26 mouse cellular contexts compared by ENCODE assay signal in genomic region chr9:97226074-97226473, GRCm38 (mm10).
DNase-seq lines count a peak whose midpoint lies in the region; ATAC-seq and TF ChIP-seq lines count a peak whose summit lies in the region.
"Had no signal": no experiment of that assay in that cellular context is flagged by ENCODE, and none has a peak within 500 bp of the region (broad histone marks: within the 10 kb centered on the region; RNA-seq: fewer than 3 reads in every experiment).

No protein-coding gene starts in this region.

- no peaks in the 10 kb centered on the region for H3K9me3 ChIP-seq in lung, postnatal 0 days (ENCODE audit: low read length)
- H3K9me3 ChIP-seq: embryonic facial prominence, embryonic 10.5 days; embryonic facial prominence, embryonic 13.5 days; forebrain, embryonic 12.5 days; forebrain, embryonic 15.5 days; heart, embryonic 12.5 days; heart, embryonic 15.5 days had no signal

- H3K4me2 ChIP-seq in lung, postnatal 0 days (replicated peaks; ENCODE audit: low read depth, low read length) = no peak overlapping the region
- H3K4me2 ChIP-seq: embryonic facial prominence, embryonic 13.5 days; forebrain, embryonic 12.5 days; forebrain, embryonic 15.5 days; heart, embryonic 12.5 days; heart, embryonic 15.5 days; hindbrain, embryonic 14.5 days had no signal

- no peaks in the 10 kb centered on the region for H3K36me3 ChIP-seq in lung, postnatal 0 days (ENCODE audit: insufficient read depth, low read length)
- no peaks in the 10 kb centered on the region for H3K36me3 ChIP-seq in kidney, adult 2 months (ENCODE audit: control insufficient read depth, insufficient read depth, low read length)
- H3K36me3 ChIP-seq: embryonic facial prominence, embryonic 10.5 days; embryonic facial prominence, embryonic 13.5 days; forebrain, embryonic 12.5 days; forebrain, embryonic 15.5 days; heart, embryonic 12.5 days; heart, embryonic 15.5 days had no signal

- TF ChIP-seq POLR2A in lung, adult 2 months (IDR thresholded peaks at IDR 0.05; ENCODE audit: borderline replicate concordance, extremely low read depth, low read depth, low read length) = no peak
- no peak for TF ChIP-seq POLR2A in kidney, adult 2 months (IDR thresholded peaks at IDR 0.05; ENCODE audit: low read depth, low read length)

- TF ChIP-seq CTCF in lung, adult 2 months (IDR thresholded peaks at IDR 0.05; ENCODE audit: insufficient read depth, low read length) = no peak
- no peak for TF ChIP-seq CTCF in lung, postnatal 0 days (IDR thresholded peaks at IDR 0.05)
- TF ChIP-seq CTCF in kidney, adult 2 months (conservative IDR thresholded peaks at IDR 0.05; ENCODE audit: insufficient read depth, insufficient read length, low read depth, low read length) = no peak

- WGBS in lung, adult 2 months = 68% methylated on average over 5 of the region's 5 CpGs
- WGBS in lung, postnatal 0 days = 47% methylated on average over 5 of the region's 5 CpGs
- WGBS in kidney, adult 2 months = 76% methylated on average over 5 of the region's 5 CpGs

- no peak overlapping the region for H3K4me3 ChIP-seq in lung, adult 2 months (replicated peaks; ENCODE audit: extremely low read depth, low read depth, low read length)
- H3K4me3 ChIP-seq in lung, postnatal 0 days (ENCODE audit: low read depth, low read length) = no peak overlapping the region
- no peak overlapping the region for H3K4me3 ChIP-seq in kidney, adult 2 months (ENCODE audit: insufficient read depth, low read depth, low read length)
- H3K4me3 ChIP-seq: embryonic facial prominence, embryonic 10.5 days; embryonic facial prominence, embryonic 13.5 days; erythroblast, embryonic 14.5 days; forebrain, embryonic 12.5 days; forebrain, embryonic 15.5 days; heart, embryonic 12.5 days; heart, embryonic 15.5 days had no signal

- H3K27me3 ChIP-seq in lung, postnatal 0 days (replicated peaks; ENCODE audit: insufficient read depth, low read length) = no peaks in the 10 kb centered on the region
- H3K27me3 ChIP-seq in kidney, adult 2 months (replicated peaks; ENCODE audit: control insufficient read depth, insufficient read depth, low read length) = no peaks in the 10 kb centered on the region
- H3K27me3 ChIP-seq: embryonic facial prominence, embryonic 13.5 days; forebrain, embryonic 12.5 days; forebrain, embryonic 15.5 days; heart, embryonic 12.5 days had no signal

- H3K4me1 ChIP-seq in lung, adult 2 months (ENCODE audit: control insufficient read depth, insufficient read depth, low read length) = no peaks in the 10 kb centered on the region
- H3K4me1 ChIP-seq in lung, postnatal 0 days (ENCODE audit: insufficient read depth, low read depth, low read length) = no peaks in the 10 kb centered on the region
- H3K4me1 ChIP-seq in kidney, adult 2 months (ENCODE audit: control insufficient read depth, insufficient read depth, low read length) = no peaks in the 10 kb centered on the region
- H3K4me1 ChIP-seq: heart, embryonic 12.5 days; heart, embryonic 15.5 days had no signal

- H3K27ac ChIP-seq in lung, postnatal 0 days (ENCODE audit: low read length) = no peak overlapping the region
- no peak overlapping the region for H3K27ac ChIP-seq in kidney, adult 2 months (ENCODE audit: insufficient read depth, low read depth, low read length)
- H3K27ac ChIP-seq: embryonic facial prominence, embryonic 10.5 days; embryonic facial prominence, embryonic 13.5 days; forebrain, embryonic 12.5 days; forebrain, embryonic 15.5 days; heart, embryonic 15.5 days; hindbrain, embryonic 14.5 days had no signal

- ATAC-seq in lung, postnatal 0 days = peak; percentile 96
- ATAC-seq: activated CD4-positive, CD25-positive, alpha-beta regulatory T cell, adult 4 months; forebrain, embryonic 15.5 days had no signal

- peak; percentile 4 for DNase-seq in lung, adult 2 months
- peak; percentile 92 for DNase-seq in lung, postnatal 0 days (ENCODE audit: low spot score)
- peak; percentile 51 for DNase-seq in lung, postnatal 25 days (ENCODE audit: low spot score)
- DNase-seq in left cerebral cortex, adult 9 months (ENCODE audit: low spot score in 2 of 2) = no peak
- no peak for DNase-seq in kidney, adult 2 months
- DNase-seq in urinary bladder, postnatal 4 days (ENCODE audit: low spot score in 2 of 2) = no peak
- DNase-seq: adrenal gland, adult 8-10 months; adrenal gland, postnatal 25 days; cerebellum, adult 11-12 months; cerebellum, adult 8-10 months; cerebellum, postnatal 10 days; cerebellum, postnatal 36 days; embryo, embryonic 11 days; gastrocnemius, postnatal 25 days; heart, adult 18-20 months; heart, postnatal 10 days; heart, postnatal 4 days had no signal

- no peak overlapping the region for H3K9ac ChIP-seq in lung, postnatal 0 days (replicated peaks; ENCODE audit: low read depth)
- H3K9ac ChIP-seq: embryonic facial prominence, embryonic 13.5 days; forebrain, embryonic 12.5 days; forebrain, embryonic 15.5 days; heart, embryonic 12.5 days; heart, embryonic 15.5 days; hindbrain, embryonic 14.5 days had no signal

- peak; percentile 80 for TF ChIP-seq EP300 in lung, postnatal 0 days (IDR thresholded peaks at IDR 0.05)

Comparison
In these comparisons a context has a peak if more than half of its experiments do, and no peak if none do; other contexts are left out.
1. DNase-seq: peak in lung, adult 2 months (single experiment), lung, postnatal 0 days (single experiment) and lung, postnatal 25 days (single experiment); none in left cerebral cortex, adult 9 months (0 of 2), kidney, adult 2 months (single experiment) and urinary bladder, postnatal 4 days (0 of 2).